Mouse (Mus musculus): ENCODE results near the gene Tssk1.

- TF ChIP-seq USF2 (IDR thresholded peaks at IDR 0.05; ENCODE audit: borderline replicate concordance in 1 of 2, insufficient read depth in 1 of 2, low read depth in 1 of 2, low read length in 2 of 2) (no peak), ZNF384 (IDR thresholded peaks at IDR 0.05; ENCODE audit: low read depth, low read length) (no peak), TBP (IDR thresholded peaks at IDR 0.05; ENCODE audit: low read depth, low read length) (no peak), MAZ (IDR thresholded peaks at IDR 0.05; ENCODE audit: low read depth, low read length) (no peak), SMC3 (IDR thresholded peaks at IDR 0.05; ENCODE audit: low read depth, low read length) (no peak)
Measured at GRCm38 (mm10) chr16:17851860-17852259, 42.2 kb upstream of the Tssk1 start.

Measured in MEL (cell line).